Mouse (Mus musculus) monocyte, adult 5-6 weeks (primary cell): ENCODE data around the gene Foxred2. TPM values are rescaled to one million over a fixed set of nuclear protein-coding genes. Genes with fewer than 3 reads are reported as not detected.

Source experiments
- ATAC-seq: fragments of 153-309, 156-312 bp; replicated peaks from 2 replicates; pipeline ENCODE4 v1.8.0; 2017; ENCODE audit warnings: mild to moderate bottlenecking; ENCODE audit not compliant: low TSS enrichment, insufficient number of reproducible peaks, severe bottlenecking, poor library complexity, low FRiP score
- total RNA-seq: library from RNA; stranded (forward); fragments of 200-1000, 200-491, 200-594 nt; gene quantifications from 3 replicates; pipeline ENCODE4 v1.2.3, GENCODE M21; 2017

The Foxred2 gene
- total RNA-seq, 1 experiment from 2014 or later: 5.1 TPM

- no peak for ATAC-seq
Measured at GRCm38 (mm10) chr15:77893292-77893691, 63.2 kb downstream of the Foxred2 start.

- no peak for ATAC-seq
Measured at GRCm38 (mm10) chr15:77892420-77892819, 64.1 kb downstream of the Foxred2 start.

GRCm38 (mm10) chr15:77891766-77892165, 64.8 kb downstream of the Foxred2 start:
- ATAC-seq: no peak

Other genes starting within 250 kb of the Foxred2 start
- 0.39 to 2.0 TPM in 2 of 3 replicates, not detected in the other for gene Apol9b, start 227.7 kb downstream of the Foxred2 start, total RNA-seq
- gene Apol8, start 199.7 kb downstream of the Foxred2 start, total RNA-seq: 2.9 to 6.6 TPM (median 4.8 TPM) in 3 replicates
- gene Myh9, start 114.5 kb downstream of the Foxred2 start, total RNA-seq: 908 to 1,221 TPM (median 925 TPM) in 3 replicates
- 27.0 to 38.4 TPM (median 33.9 TPM) in 3 replicates for gene Txn2, start 27.7 kb downstream of the Foxred2 start, total RNA-seq
- gene Eif3d, start 14.1 kb upstream of the Foxred2 start, total RNA-seq: 119 to 136 TPM (median 124 TPM) in 3 replicates
- not detected in 3 replicates for gene Cacng2, start 163.3 kb upstream of the Foxred2 start, total RNA-seq
- gene Ift27, start 217.4 kb upstream of the Foxred2 start, total RNA-seq: 3.5 to 8.9 TPM (median 4.7 TPM) in 3 replicates
- 0.49 TPM in 1 of 3 replicates, not detected in the others for gene Pvalb, start 249.7 kb upstream of the Foxred2 start, total RNA-seq